Mouse (Mus musculus): ENCODE measurements around the gene Atp8a2.

Atp8a2 gene

DNA sequence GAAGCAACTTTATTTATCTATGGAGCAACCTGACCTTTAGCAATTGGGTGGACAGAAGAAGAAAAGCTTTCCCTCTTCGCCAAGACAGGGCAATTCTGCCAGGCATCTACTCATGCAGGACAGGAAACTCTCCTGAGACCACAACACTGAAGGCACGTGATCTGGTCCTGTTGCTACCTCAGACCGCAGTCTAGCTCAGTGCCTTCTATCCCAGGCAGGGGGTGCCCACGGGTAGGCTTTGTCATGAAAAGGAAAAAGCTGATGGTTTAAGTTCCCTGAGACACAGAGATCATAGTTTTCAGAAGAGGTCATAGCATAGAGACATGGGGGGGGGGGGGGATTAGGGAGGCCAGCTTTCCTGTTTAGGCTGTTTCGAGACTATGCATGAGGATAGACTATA lies 269.2 kb downstream of the Atp8a2 start:
- no peak for DNase-seq (ENCODE audit: low read depth, low spot score)

- DNase-seq (ENCODE audit: low read depth, low spot score), result no peak
Measured at GRCm38 (mm10) chr14:59919865-59920264, 277.1 kb downstream of the Atp8a2 start.

DNA sequence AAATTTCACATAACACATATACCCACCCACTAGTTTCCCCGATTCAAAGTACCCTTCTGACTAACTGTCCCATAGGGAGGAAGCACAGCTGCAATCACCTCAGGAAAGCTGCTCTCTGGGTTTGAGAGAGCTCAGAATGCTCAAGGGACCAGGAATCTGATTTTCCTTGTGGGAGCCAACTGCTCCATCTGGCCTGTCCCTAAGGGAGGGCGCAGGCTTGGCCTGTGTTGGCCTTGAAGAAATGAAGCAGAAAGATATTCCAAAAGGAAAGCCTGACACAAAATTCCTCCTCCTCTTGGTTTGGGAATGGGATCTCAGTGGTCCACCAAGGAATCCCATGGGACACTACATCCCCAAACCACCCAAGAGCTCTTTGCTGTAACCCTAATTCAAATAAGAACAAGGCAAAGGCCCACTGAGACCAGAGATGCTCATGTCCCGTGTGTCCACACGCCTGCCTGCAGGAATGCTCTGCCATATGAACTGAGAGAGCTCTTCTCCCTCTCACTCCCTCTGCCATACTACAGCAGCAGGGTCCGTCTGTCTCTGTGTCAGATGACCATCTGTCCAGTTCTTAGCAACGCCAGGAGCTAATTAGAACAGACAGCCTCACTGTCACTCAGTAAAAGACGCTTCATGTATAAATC lies 293.4 kb downstream of the Atp8a2 start:
- DNase-seq (ENCODE audit: low read depth, low spot score), result no peak

DNA sequence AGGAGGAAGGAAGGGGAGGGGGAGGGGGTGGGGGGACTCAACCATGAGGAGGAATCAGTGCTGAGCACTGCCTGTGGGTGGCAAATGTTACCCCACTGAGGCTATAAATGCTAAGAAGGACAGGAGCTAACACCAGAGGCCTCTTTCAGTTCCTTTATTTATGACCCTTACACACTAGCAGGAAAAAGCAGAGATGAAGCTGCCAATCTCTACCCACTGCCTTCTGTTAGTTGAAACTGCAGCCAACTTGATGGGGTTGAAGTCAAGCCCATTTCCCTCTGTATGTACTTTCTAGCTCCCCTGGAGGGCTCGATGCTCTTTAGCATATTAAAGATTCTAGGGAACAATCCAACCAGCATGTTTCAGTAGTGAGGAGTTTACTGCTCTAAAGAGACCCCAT lies 303.0 kb downstream of the Atp8a2 start:
- DNase-seq (ENCODE audit: low read depth, low spot score), result no peak

DNA sequence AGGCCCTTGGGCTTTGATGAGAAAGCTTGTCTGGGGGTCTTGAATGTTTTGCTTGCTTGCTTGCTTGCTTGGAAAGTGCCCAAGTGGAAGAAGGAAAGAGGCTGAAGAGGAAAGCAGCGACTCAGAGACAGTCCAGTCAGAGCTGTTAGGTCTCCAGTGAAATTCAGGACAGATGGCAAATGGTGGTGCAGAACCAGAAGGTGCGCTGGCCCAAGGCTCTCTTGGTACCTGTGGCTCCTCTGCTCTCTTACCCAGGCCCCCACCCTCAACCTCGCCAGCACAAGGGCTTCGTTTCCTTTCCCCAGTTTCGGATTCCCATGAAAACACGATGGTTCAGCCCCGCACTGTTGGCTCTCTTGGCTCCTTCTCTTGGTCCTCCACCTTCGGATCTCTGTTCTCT lies 304.9 kb downstream of the Atp8a2 start:
- DNase-seq (ENCODE audit: low read depth, low spot score), result no peak

DNA sequence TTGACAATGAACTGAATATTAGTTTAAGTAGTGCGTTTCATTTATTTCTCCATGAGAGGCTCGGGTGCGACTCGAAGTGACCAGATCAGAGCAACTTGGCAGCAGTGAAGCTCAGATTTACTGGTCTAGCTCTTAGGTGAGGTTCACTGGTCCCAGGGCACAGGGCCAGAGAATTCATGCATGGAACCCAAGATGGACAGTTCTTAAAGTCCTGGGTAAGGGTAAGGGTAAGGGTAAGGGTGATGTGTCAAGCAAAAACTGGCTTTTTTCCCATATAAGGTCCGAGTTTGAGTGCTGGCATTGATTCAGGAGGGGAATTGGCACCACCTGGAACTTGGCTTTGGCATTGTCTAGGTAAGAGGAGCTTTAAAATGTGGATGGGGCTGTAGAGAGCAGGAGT lies 305.5 kb downstream of the Atp8a2 start:
- no peak for DNase-seq (ENCODE audit: low read depth, low spot score)

- no peak for DNase-seq (ENCODE audit: low read depth, low spot score)
Measured at GRCm38 (mm10) chr14:59890818-59891217, 306.2 kb downstream of the Atp8a2 start.

DNA sequence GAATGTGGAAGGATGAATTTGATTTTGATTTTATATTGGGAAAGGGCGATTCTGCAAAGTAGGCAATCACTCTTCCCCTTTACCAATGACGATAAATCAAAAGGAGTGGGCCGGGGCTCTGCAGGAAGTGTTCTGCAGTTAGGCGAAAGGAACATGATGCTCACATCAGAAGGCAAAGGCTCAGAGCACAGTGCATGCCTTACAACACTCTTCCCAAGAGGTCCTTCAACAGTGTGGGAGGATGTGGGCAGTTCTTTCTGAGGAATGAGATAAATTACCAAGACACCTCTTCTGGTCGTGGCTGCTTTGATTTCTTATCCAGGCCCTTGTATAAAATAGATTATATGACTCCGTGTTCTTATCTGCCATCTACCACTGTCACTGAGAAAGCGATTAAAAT lies 306.9 kb downstream of the Atp8a2 start:
- no peak for DNase-seq (ENCODE audit: low read depth, low spot score)

- no peak for DNase-seq (ENCODE audit: low read depth, low spot score)
Measured at GRCm38 (mm10) chr14:59888446-59888845, 308.5 kb downstream of the Atp8a2 start.

GRCm38 (mm10) chr14:59888046-59888445 lies 308.9 kb downstream of the Atp8a2 start:
- no peak for DNase-seq (ENCODE audit: low read depth, low spot score)

DNA sequence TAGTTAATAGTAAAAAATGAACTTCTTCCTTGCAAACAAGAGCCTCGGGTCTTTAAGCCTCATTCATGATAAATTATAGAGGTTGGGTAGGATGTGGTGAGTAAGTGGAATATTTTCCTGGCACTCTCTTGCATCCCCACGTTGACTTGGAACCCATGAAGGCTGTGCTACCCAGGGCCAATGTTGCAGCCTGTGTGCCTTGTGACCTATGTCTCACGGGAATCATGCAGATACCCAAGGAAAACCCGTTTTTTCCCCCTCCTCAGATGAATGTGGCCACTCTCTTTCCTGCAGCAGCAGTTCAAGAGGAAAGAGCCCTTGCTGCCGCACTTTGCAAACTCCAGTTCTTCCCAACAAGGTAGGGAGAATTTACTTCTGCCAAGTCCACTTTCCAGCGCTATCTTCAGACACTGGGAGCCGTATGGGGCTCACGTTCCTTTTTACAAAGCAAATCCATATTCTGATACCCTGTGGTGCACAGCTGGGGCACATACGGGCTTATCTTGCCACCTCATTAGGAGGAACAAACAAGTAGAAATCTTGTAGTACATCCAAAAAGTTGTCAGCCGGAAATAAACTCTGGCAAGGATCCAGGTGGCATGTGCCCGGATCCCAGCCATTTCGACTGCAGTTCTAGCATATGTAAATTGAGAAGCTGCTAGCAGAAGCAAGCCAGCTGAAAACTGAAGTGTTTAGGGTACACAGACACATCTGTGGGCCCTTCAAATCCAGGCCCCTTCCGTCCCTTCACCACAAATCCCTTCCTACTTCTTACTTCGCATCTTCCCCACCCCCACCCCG lies 309.7 kb downstream of the Atp8a2 start:
- no peak for DNase-seq (ENCODE audit: low read depth, low spot score)

- DNase-seq (ENCODE audit: low read depth, low spot score), result no peak
Measured at GRCm38 (mm10) chr14:59883517-59884069, 313.4 kb downstream of the Atp8a2 start.

DNA sequence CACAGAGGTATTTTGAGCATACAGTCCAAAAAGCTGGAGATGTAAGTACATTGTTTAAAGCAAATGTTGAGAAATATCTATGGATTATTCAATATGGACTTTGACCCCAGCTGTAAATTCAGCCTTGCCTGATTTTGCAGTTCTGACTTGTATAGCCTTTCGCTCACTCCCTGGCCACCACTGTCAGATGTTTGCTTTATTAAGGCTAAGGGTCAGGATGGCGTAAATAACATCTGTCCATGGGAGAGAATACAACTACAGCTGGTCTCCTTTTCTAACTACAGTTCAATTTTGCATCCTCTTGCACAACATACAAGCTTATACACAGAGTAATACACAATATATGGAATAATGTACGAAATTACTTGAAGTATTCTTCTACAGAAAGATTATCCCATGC lies 316.1 kb downstream of the Atp8a2 start:
- DNase-seq (ENCODE audit: low read depth, low spot score), result no peak

DNA sequence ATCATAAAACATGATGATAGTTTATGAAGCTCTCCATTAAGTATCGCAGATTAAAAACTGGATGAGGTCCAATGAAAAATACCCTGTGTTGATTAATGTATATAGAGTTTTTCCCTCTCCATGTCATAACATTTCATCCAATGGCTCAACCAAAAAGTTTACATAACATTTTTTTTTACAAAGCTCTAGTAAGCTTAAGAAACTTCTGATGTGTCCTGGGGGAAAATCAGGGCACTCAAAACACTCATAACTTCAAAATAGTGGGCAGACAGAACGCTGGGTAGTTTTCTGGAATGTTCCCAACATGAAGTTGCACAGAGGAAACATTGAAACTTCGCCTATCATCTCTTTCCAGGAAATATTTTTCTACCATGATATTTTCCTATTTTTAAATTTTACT lies 318.7 kb downstream of the Atp8a2 start:
- DNase-seq (ENCODE audit: low read depth, low spot score), result no peak

DNA sequence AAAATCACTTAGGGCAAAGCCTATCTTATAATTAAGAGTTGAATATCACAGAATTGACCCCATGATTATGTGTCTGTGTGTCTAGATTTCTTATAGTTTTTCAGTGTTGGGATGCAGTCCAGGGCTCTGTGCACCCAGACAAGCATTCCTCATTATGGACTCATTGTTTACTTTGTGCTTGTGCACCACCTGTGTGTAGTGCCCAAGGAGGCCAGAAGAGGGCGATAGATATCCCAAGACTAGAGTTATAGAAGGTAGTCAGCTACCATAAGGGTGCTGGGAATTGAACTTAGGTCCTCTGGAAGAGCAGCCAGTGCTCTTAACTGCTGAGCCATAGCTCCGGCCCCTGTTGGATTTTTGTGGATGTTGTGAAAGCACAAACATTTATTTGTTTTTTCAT lies 320.5 kb downstream of the Atp8a2 start:
- DNase-seq (ENCODE audit: low read depth, low spot score), result no peak

- no peak for DNase-seq (ENCODE audit: low read depth, low spot score)
Measured at GRCm38 (mm10) chr14:59868369-59868768, 328.6 kb downstream of the Atp8a2 start.

DNA sequence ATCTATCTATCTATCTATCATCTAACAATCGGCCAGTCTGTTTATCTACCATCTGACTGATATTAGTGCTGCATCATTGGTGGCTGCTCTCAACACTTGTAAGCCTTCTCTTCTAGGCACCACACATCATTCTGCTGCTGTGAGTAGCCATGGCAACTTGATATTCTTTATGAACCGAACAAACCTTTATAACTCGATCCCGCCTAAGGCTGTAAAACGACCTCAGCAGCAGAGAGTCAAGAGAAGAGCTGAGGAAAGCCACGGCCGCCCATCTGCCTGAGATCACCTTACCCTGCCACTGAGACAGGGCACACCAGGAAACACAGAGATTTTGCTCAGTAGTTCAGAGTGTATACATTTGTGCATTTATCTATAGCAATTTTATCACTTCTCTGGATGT lies 329.2 kb downstream of the Atp8a2 start:
- DNase-seq (ENCODE audit: low read depth, low spot score), result no peak

DNA sequence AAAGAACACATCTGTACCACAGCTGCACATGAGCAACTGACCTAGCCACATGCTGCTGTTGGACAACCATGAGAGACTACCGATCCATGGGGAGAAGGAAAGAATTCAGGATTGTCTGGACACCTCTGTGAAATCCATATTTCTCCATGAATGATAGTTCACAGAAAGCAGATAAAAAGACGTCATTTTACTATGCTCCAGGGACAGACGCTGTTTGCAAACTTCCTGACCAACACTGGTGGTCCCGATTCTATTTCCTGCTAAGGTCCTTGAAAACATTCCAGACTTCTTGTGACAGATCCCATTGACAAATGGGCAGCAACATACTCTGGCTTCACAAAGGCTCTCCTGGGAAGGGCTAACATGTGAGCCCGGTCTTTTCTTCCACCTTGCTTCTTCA lies 331.0 kb downstream of the Atp8a2 start:
- peak; percentile 41 for DNase-seq (ENCODE audit: low read depth, low spot score)

DNA sequence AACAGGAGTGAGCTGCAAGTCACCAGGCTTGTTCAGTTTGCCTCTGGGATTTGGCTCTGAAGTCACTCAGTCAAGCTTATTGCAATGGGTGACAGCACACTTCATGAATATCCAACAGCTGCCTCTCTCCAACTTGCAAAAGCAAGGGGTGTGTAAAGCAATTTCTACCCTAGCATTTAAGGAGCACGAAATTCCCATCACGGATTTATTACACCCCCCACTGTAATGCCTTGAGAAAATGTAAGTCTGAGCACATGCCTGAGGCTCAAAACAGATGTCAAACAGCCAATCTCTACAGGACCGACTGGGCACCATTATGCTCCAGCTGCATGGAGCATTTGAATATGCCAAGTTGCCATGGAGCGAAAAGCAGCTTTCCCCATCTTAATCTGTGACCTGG lies 334.6 kb downstream of the Atp8a2 start:
- no peak for DNase-seq (ENCODE audit: low read depth, low spot score)

GRCm38 (mm10) chr14:59859830-59860229 lies 337.1 kb downstream of the Atp8a2 start:
- no peak for DNase-seq (ENCODE audit: low read depth, low spot score)

DNA sequence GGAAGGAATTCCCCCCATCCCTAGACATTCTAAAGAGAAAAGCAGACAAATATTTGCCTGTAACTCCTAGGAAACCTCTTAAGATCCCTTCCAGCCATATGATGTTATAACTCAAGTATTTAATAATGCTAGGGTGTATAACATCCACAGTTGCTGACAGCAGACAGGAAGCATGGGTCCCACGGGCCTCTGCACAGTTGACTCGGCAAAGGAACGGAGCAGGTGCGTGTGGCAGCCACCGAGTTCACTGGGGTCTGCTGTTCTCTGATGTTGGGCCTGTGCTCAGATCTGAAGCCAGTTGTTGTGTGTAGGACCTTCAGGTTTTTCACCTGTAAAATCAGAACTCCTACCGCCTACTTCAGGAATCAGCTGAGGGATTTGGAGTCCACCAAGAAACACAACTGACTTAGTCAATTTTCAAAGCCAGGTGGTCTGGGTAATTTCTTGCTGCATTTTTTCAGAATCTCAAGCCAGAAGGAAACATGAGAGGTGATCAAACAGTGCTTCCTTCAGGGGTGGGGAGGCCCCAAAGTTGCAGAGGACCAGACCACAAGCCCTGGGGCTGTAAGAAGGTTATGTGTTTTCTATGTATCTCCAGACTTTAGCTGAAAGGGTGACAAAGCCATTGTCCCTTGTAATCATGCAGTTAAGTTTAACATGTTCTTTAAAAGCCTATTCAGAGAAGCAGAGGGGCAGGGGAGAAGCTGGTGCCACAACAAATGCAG lies 338.3 kb downstream of the Atp8a2 start:
- DNase-seq (ENCODE audit: low read depth, low spot score), result no peak

DNA sequence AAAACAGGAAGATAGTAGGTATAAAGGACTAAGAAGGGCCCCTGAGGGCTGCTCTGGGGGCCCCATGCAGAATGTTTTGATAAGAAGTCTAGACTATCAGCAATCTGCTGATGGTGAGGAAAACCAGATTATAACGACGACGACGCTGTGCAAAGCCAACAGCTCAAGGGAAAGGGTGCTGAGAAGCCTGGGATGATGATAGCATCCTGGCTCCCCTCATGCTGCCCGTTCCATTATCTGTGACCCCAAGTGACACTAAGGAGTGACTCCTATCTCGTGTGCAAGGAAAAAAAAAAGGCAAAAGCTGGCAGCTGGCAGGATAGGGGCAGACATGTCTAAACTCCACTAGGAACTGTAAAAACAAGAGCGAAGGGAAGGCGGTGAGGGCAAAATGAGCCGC lies 343.8 kb downstream of the Atp8a2 start:
- DNase-seq (ENCODE audit: low read depth, low spot score), result no peak

Measured in embryo, embryonic 11.5 days (tissue).